Mouse (Mus musculus) spleen, adult 2 months (tissue): ENCODE data around the gene L3mbtl4.

ENCODE experiments used
- CTCF ChIP-seq: fragments of 200-500 bp; IDR thresholded peaks from 2 replicates; pipeline ENCODE4 v1.5.1; 2011; ENCODE audit warnings: mild to moderate bottlenecking, inconsistent platforms; ENCODE audit not compliant: insufficient read depth, insufficient read length, insufficient replicate concordance; ENCODE audit errors: extremely low read depth
- POLR2A ChIP-seq: fragments of 200-500 bp; IDR thresholded peaks from 2 replicates; pipeline ENCODE4 v1.6.1; 2011; ENCODE audit warnings: low read depth, low read length, inconsistent platforms

DNA sequence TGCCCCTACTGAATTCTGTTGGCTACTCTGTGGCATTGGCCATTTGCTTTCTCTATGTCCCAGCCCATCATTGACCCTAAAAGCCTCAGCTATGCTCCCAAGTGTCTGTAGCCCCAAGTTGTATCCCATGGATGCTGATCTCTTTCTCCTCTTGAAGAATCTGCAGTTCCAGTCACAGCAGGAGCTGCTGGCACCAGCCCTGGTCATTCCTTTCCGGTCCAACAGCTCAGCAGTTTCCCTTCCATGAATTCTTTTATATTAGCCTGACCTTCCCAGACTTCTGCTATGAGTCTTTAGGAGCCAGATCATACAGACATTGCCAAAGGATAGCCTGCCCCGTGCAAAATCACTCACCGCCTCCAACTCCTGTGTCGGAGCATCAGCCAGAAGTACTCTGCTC, 520.1 kb downstream of the L3mbtl4 start:
- TF ChIP-seq POLR2A (no peak), CTCF (no peak)
